Mouse (Mus musculus): ENCODE results near the gene Gpam. TPM values are rescaled to one million over a fixed set of nuclear protein-coding genes. Genes with fewer than 3 reads are reported as not detected.
"Not testable (repeated sequence)": the region's sequence is repeated elsewhere in the genome, so short reads cannot be mapped to it uniquely, and the experiment has no call there.

The Gpam gene
- polyA plus RNA-seq, 1 experiment from 2014 or later: 20.6 TPM

DNA sequence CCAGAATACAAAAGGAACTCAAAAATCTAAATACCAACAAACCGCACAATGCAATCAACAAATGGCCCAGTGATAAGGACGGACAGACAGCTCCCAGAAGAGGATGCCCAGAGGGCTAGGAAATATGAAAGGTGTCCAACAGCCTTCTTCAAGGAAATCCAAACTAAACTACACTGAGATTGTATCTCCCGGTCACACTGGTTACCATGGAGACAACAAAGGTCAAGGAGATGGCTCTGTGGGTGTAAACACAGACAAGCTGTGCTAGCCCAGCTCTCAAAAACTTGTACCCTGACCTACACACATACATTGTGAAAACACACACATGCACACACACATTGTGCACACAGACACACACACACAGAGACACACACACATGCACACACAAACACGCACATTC lies 35.2 kb upstream of the Gpam start:
- Histone ChIP-seq H3K27ac (ENCODE audit: low read length) (no peak overlapping the region), H3K9me3 (ENCODE audit: low read length) (no peaks in the 10 kb centered on the region), H3K36me3 (ENCODE audit: insufficient read depth, low read length) (no peaks in the 10 kb centered on the region), H3K9ac (replicated peaks; ENCODE audit: low read length) (no peak overlapping the region), H3K4me2 (replicated peaks; ENCODE audit: low read depth, low read length) (no peak overlapping the region), H3K27me3 (ENCODE audit: insufficient read depth, low read length) (no peaks in the 10 kb centered on the region), H3K4me3 (ENCODE audit: low read length) (no peak overlapping the region), H3K4me1 (ENCODE audit: insufficient read depth, low read length) (peaks cover 4% of the 10 kb centered on the region; the same call in 1 of the 2 replicates)
- no peak for ATAC-seq (ENCODE audit: low FRiP score, low TSS enrichment)
- WGBS: 76% methylated on average over 4 of the region's 4 CpGs

DNA sequence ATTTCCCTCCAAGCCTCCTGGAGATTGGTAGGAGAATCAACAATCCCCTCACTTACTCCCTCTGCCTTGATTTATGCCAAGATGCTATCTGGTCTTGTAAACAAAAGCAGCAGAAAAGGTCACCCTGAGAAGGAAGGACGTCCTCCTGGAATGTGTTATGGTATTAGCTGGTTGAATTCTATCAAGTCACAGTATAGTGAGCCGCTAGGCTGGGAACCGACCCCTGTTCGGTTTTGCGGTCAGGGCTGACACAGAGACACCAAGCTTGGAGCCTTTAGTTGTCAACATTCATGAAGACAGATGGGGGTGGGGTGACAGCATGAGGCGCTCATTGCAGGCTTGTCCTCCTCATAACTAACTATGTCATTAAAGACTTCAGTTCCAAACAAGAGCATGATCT lies 32.8 kb upstream of the Gpam start:
- H3K36me3 ChIP-seq (ENCODE audit: insufficient read depth, low read length): no peaks in the 10 kb centered on the region
- no peaks in the 10 kb centered on the region for H3K9me3 ChIP-seq (ENCODE audit: low read length)
- H3K4me3 ChIP-seq (ENCODE audit: low read length): no peak overlapping the region
- peaks cover 4% of the 10 kb centered on the region; the same call in 1 of the 2 replicates for H3K4me1 ChIP-seq (ENCODE audit: insufficient read depth, low read length)
- no peak overlapping the region for H3K27ac ChIP-seq (ENCODE audit: low read length)
- no peak overlapping the region for H3K4me2 ChIP-seq (replicated peaks; ENCODE audit: low read depth, low read length)
- ATAC-seq (ENCODE audit: low FRiP score, low TSS enrichment): no peak
- WGBS: 59% methylated on average over 6 of the region's 6 CpGs
- H3K9ac ChIP-seq (replicated peaks; ENCODE audit: low read length): no peak overlapping the region
- H3K27me3 ChIP-seq (ENCODE audit: insufficient read depth, low read length): no peaks in the 10 kb centered on the region

DNA sequence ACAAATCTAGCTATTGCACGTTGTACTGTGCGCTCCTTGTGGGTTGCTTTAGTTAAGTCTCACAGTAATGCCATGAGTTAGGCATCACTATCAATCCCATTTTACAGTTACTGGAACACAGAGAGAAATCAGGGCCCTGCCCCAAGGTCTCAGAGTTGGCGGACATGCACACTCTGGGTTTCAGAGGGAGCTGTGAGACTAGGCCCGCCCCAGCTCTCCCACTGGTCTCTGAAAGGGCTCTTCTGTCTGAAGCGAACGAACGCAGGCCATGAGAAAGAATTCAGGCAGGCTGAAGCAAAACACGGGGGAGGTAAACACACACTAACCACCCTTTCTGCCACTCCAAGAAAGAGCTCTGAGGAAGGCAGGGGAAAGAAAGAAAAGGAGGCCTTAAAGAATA lies 31.6 kb upstream of the Gpam start:
- H3K9ac ChIP-seq (replicated peaks; ENCODE audit: low read length): no peak overlapping the region
- no peaks in the 10 kb centered on the region for H3K9me3 ChIP-seq (ENCODE audit: low read length)
- H3K36me3 ChIP-seq (ENCODE audit: insufficient read depth, low read length): no peaks in the 10 kb centered on the region

DNA sequence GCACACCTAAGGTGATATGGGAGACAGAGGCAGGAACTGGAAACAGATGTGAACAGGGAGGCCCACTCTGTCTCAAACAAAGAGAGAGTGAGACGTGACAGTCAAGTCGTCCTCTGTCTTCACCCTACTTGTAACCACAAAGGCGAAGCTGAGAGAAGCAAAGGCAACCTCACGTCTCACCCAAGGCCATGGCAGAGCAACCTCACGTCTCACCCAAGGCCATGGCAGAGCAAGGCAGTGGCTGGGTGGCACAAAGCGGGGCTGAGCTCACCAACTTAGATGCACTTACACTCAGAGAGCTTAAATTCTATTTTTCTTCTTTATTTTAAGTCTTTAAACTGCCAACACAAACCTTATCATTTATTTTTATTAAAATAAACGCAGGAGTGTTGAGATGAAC lies 30.0 kb upstream of the Gpam start:
- 88% methylated on average over 7 of the region's 7 CpGs for WGBS
- Histone ChIP-seq H3K9ac (replicated peaks; ENCODE audit: low read length) (no peak overlapping the region), H3K4me1 (ENCODE audit: insufficient read depth, low read length) (peaks cover 4% of the 10 kb centered on the region; the same call in 1 of the 2 replicates), H3K36me3 (ENCODE audit: insufficient read depth, low read length) (no peaks in the 10 kb centered on the region), H3K4me3 (ENCODE audit: low read length) (no peak overlapping the region), H3K9me3 (ENCODE audit: low read length) (no peaks in the 10 kb centered on the region), H3K27ac (ENCODE audit: low read length) (no peak overlapping the region), H3K4me2 (replicated peaks; ENCODE audit: low read depth, low read length) (no peak overlapping the region), H3K27me3 (ENCODE audit: insufficient read depth, low read length) (no peaks in the 10 kb centered on the region)
- ATAC-seq (ENCODE audit: low FRiP score, low TSS enrichment): no peak

More for the DNA sequence above, 31.6 kb upstream of the Gpam start:
- 55% methylated on average over 8 of the region's 8 CpGs for WGBS
- ATAC-seq (ENCODE audit: low FRiP score, low TSS enrichment): no peak
- no peak overlapping the region for H3K4me2 ChIP-seq (replicated peaks; ENCODE audit: low read depth, low read length)
- H3K4me3 ChIP-seq (ENCODE audit: low read length): no peak overlapping the region
- no peaks in the 10 kb centered on the region for H3K27me3 ChIP-seq (ENCODE audit: insufficient read depth, low read length)
- H3K27ac ChIP-seq (ENCODE audit: low read length): no peak overlapping the region
- peaks cover 4% of the 10 kb centered on the region; the same call in 1 of the 2 replicates for H3K4me1 ChIP-seq (ENCODE audit: insufficient read depth, low read length)

DNA sequence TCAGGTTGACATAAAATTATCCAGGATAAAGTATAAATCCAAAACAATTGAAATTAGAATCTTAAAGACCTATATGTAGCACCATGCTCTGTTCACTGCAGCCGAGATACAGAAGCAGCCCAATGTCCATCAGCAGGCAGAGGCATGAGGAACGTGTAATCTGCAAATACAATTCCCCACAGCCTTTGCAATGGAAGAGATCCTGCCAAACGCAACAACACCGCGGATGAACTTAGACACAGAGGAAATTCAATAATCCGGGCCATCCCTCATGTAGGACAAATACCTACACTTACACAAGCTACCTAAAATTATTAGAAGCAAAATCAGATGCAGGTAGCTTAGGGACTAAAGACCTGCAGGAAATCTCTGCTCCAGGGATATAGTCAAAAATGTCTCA lies 25.9 kb upstream of the Gpam start:
- Histone ChIP-seq H3K4me3 (ENCODE audit: low read length) (no peak overlapping the region), H3K9me3 (ENCODE audit: low read length) (peaks cover 5% of the 10 kb centered on the region; the same call in 1 of the 2 replicates), H3K4me1 (ENCODE audit: insufficient read depth, low read length) (no peaks in the 10 kb centered on the region), H3K27me3 (ENCODE audit: insufficient read depth, low read length) (no peaks in the 10 kb centered on the region), H3K27ac (ENCODE audit: low read length) (no peak overlapping the region), H3K9ac (replicated peaks; ENCODE audit: low read length) (no peak overlapping the region), H3K36me3 (ENCODE audit: insufficient read depth, low read length) (no peaks in the 10 kb centered on the region), H3K4me2 (replicated peaks; ENCODE audit: low read depth, low read length) (no peak overlapping the region)
- no peak for ATAC-seq (ENCODE audit: low FRiP score, low TSS enrichment)
- 85% methylated on average over 6 of the region's 6 CpGs for WGBS

DNA sequence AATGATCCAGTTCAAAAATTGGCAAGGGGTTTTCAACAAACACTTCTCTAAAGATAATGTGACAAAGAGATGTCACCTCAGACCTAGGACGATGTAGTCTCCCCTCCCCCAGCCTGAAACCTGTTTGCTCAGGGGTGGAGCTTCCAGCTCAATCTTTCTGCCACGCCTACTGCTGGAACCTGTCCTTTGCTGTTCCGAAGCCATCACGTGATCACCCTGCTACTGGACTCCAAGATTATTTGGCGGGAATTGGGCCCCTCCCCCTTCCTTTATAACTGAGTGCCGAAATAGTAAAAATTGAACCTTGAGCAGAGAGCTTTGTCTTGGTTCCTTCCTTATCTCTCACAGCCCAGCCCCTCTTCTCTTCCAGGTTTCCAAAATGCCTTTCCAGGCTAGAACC lies 25.2 kb upstream of the Gpam start:
- not testable (repeated sequence) for H3K4me1 ChIP-seq (ENCODE audit: insufficient read depth, low read length); ATAC-seq (ENCODE audit: low FRiP score, low TSS enrichment); H3K9me3 ChIP-seq (ENCODE audit: low read length); H3K9ac ChIP-seq (replicated peaks; ENCODE audit: low read length); H3K27me3 ChIP-seq (ENCODE audit: insufficient read depth, low read length); H3K4me3 ChIP-seq (ENCODE audit: low read length); H3K36me3 ChIP-seq (ENCODE audit: insufficient read depth, low read length); H3K4me2 ChIP-seq (replicated peaks; ENCODE audit: low read depth, low read length); H3K27ac ChIP-seq (ENCODE audit: low read length)
- 70% methylated on average over 5 of the region's 6 CpGs for WGBS

DNA sequence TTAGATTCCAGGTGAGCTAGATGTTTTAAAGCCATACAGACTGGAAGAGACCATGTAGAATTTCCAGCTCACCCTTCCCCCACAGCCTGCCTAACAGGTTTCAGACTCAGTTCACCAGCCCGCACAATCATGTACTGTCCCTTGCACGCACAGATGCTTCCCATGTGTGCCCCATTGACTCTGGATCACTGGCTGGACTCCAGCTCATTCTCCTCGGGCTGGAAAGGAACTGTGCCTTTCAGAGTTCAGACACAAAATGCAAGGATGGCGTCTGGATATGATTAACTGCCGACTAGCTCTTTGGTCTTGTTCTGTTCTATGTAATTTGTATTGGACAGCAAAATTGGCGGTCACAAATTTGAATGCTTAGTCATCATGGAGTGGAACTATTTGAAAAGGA lies 22.6 kb upstream of the Gpam start:
- no peak overlapping the region for H3K4me3 ChIP-seq (ENCODE audit: low read length)
- 69% methylated on average over 6 of the region's 6 CpGs for WGBS
- no peak overlapping the region for H3K27ac ChIP-seq (ENCODE audit: low read length)
- no peaks in the 10 kb centered on the region; the same call in 1 of the 2 replicates for H3K4me1 ChIP-seq (ENCODE audit: insufficient read depth, low read length)
- no peak for ATAC-seq (ENCODE audit: low FRiP score, low TSS enrichment)
- no peaks in the 10 kb centered on the region for H3K27me3 ChIP-seq (ENCODE audit: insufficient read depth, low read length)
- H3K9me3 ChIP-seq (ENCODE audit: low read length): peaks cover 5% of the 10 kb centered on the region; the same call in 1 of the 2 replicates
- no peaks in the 10 kb centered on the region for H3K36me3 ChIP-seq (ENCODE audit: insufficient read depth, low read length)
- H3K9ac ChIP-seq (replicated peaks; ENCODE audit: low read length): no peak overlapping the region
- no peak overlapping the region for H3K4me2 ChIP-seq (replicated peaks; ENCODE audit: low read depth, low read length)

DNA sequence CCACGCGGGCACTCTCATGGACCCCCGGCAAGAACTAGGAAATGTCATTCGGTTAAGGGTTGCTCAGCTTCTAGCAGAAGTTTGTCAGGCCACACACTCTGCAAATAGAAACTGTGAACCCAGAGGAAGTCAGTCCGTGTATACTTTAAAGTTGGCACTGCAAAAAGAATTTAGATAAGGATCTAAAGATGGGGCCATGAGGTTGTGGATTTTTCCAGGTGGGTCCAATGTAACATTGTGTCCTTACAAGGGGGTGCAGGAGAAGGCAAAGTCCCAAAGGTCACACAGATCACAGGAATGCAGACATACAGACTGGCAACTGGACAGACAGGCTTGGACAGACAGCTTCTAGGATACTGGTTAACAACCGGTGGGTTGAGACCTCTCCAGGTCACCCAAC lies 21.1 kb upstream of the Gpam start:
- Histone ChIP-seq H3K27ac (ENCODE audit: low read length) (no peak overlapping the region), H3K36me3 (ENCODE audit: insufficient read depth, low read length) (no peaks in the 10 kb centered on the region), H3K27me3 (ENCODE audit: insufficient read depth, low read length) (no peaks in the 10 kb centered on the region), H3K4me2 (replicated peaks; ENCODE audit: low read depth, low read length) (no peak overlapping the region), H3K9me3 (ENCODE audit: low read length) (peaks cover 5% of the 10 kb centered on the region; the same call in 1 of the 2 replicates), H3K4me3 (ENCODE audit: low read length) (no peak overlapping the region), H3K4me1 (ENCODE audit: insufficient read depth, low read length) (peaks cover 12% of the 10 kb centered on the region), H3K9ac (replicated peaks; ENCODE audit: low read length) (no peak overlapping the region)
- 76% methylated on average over 6 of the region's 6 CpGs for WGBS
- no peak for ATAC-seq (ENCODE audit: low FRiP score, low TSS enrichment)

DNA sequence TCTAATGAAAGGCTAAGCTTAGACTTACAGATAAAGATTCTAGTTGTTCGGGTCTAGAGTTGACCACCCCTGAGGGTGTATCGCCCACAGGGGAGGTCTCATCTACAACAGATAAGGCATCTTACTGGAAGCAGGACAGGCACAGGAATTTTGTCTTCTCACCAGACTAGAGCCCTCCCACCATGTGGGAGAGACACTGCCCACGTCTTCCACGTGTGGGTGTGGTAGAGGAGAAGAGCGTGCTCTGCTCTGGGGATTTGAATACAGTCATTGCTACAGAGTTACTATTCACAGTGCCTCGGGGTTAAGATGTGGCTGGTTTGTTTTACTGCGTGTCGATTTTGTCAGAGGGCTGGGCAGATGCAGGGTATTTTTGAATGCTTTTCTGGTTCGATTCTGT lies 20.5 kb upstream of the Gpam start:
- H3K27ac ChIP-seq (ENCODE audit: low read length): no peak overlapping the region
- no peak overlapping the region for H3K4me3 ChIP-seq (ENCODE audit: low read length)
- H3K9me3 ChIP-seq (ENCODE audit: low read length): peaks cover 5% of the 10 kb centered on the region; the same call in 1 of the 2 replicates
- ATAC-seq (ENCODE audit: low FRiP score, low TSS enrichment): no peak
- no peak overlapping the region for H3K4me2 ChIP-seq (replicated peaks; ENCODE audit: low read depth, low read length)
- no peaks in the 10 kb centered on the region for H3K36me3 ChIP-seq (ENCODE audit: insufficient read depth, low read length)
- no peak overlapping the region for H3K9ac ChIP-seq (replicated peaks; ENCODE audit: low read length)
- no peaks in the 10 kb centered on the region for H3K27me3 ChIP-seq (ENCODE audit: insufficient read depth, low read length)
- 57% methylated on average over 9 of the region's 9 CpGs for WGBS
- H3K4me1 ChIP-seq (ENCODE audit: insufficient read depth, low read length): peaks cover 12% of the 10 kb centered on the region

DNA sequence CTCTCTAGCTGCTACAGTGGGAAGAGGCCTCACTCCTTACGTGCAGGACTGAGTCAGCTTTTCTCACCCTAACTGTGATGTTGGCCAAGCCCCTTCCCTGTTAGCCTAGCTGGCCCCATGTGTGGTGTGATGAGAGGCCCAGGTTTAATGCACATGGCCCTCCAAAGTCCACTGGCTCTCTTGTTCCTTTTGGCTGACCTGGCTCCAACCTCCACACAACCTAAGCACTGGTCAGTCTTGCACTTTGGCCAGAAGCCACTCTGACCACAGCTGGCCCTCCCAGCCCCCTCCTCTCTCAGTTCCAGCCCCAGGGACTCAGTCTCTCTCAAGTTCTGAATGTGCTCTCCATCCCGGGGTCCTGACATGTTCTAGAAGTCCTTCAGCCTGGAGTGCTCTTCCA lies 18.1 kb upstream of the Gpam start:
- WGBS: 77% methylated on average over 2 of the region's 2 CpGs
- peak; percentile 54; the same call in 1 of the 2 replicates for ATAC-seq (ENCODE audit: low FRiP score, low TSS enrichment)

More for the DNA sequence above, 18.1 kb upstream of the Gpam start:
- H3K9ac ChIP-seq (replicated peaks; ENCODE audit: low read length): no peak overlapping the region
- H3K27ac ChIP-seq (ENCODE audit: low read length): no peak overlapping the region
- H3K27me3 ChIP-seq (ENCODE audit: insufficient read depth, low read length): no peaks in the 10 kb centered on the region
- peaks cover 12% of the 10 kb centered on the region for H3K4me1 ChIP-seq (ENCODE audit: insufficient read depth, low read length)
- no peaks in the 10 kb centered on the region for H3K36me3 ChIP-seq (ENCODE audit: insufficient read depth, low read length)
- peaks cover 5% of the 10 kb centered on the region; the same call in 1 of the 2 replicates for H3K9me3 ChIP-seq (ENCODE audit: low read length)
- no peak overlapping the region for H3K4me3 ChIP-seq (ENCODE audit: low read length)
- H3K4me2 ChIP-seq (replicated peaks; ENCODE audit: low read depth, low read length): no peak overlapping the region
